ENCODE assay signal across 11 mouse cellular contexts in genomic region chr7:55870340-55871020, GRCm38 (mm10). TPM values are rescaled to one million over a fixed set of nuclear protein-coding genes. Genes with fewer than 3 reads are reported as not detected.
DNase-seq lines count a peak whose midpoint lies in the region; ATAC-seq and TF ChIP-seq lines count a peak whose summit lies in the region.
"Had no signal": no experiment of that assay in that cellular context is flagged by ENCODE, and none has a peak within 500 bp of the region (broad histone marks: within the 10 kb centered on the region; RNA-seq: fewer than 3 reads in every experiment).

No protein-coding gene starts in this region.

- H3K36me3 ChIP-seq in kidney, adult 2 months (ENCODE audit: control insufficient read depth, insufficient read depth, low read length), result peaks cover 2% of the 10 kb centered on the region
- H3K36me3 ChIP-seq in midbrain, embryonic 14.5 days (ENCODE audit: control insufficient read depth, insufficient read depth, low read length), result peaks cover 27% of the 10 kb centered on the region
- peaks cover 14% of the 10 kb centered on the region for H3K36me3 ChIP-seq in midbrain, embryonic 15.5 days (replicated peaks)
- H3K36me3 ChIP-seq in stomach, postnatal 0 days (ENCODE audit: control insufficient read depth, insufficient read depth, low read length), result peaks cover 5% of the 10 kb centered on the region

- no peaks in the 10 kb centered on the region for H3K9me3 ChIP-seq in midbrain, embryonic 14.5 days (ENCODE audit: control insufficient read depth, low read length)
- no peaks in the 10 kb centered on the region for H3K9me3 ChIP-seq in midbrain, embryonic 15.5 days
- H3K9me3 ChIP-seq in stomach, postnatal 0 days (ENCODE audit: control insufficient read depth, low read length), result no peaks in the 10 kb centered on the region
- H3K9me3 ChIP-seq: embryonic facial prominence, embryonic 12.5 days; heart, embryonic 15.5 days had no signal

- peak; percentile 20 to 21 for DNase-seq in cerebellum, adult 18-20 months
- DNase-seq in cerebellum, adult 9-11 months, result no peak
- DNase-seq in kidney, adult 2 months, result peak; percentile 30
- DNase-seq in kidney, postnatal 25 days, result no peak
- DNase-seq in midbrain, embryonic 14.5 days, result peak; percentile 15
- no peak for DNase-seq in stomach, postnatal 0 days (ENCODE audit: low spot score)
- DNase-seq in embryo, embryonic 9.5 days (ENCODE audit: extremely low spot score), result no peak
- DNase-seq: liver, postnatal 0 days had no signal

- H3K4me3 ChIP-seq in kidney, adult 2 months (ENCODE audit: insufficient read depth, low read depth, low read length), result no peak overlapping the region
- H3K4me3 ChIP-seq in midbrain, embryonic 14.5 days (replicated peaks; ENCODE audit: low read depth, low read length), result no peak overlapping the region
- H3K4me3 ChIP-seq in midbrain, embryonic 15.5 days, result no peak overlapping the region
- no peak overlapping the region for H3K4me3 ChIP-seq in stomach, postnatal 0 days (ENCODE audit: low read depth, low read length)
- H3K4me3 ChIP-seq: embryonic facial prominence, embryonic 12.5 days; heart, embryonic 15.5 days had no signal

- no peak overlapping the region for H3K27ac ChIP-seq in kidney, adult 2 months (ENCODE audit: insufficient read depth, low read depth, low read length)
- H3K27ac ChIP-seq in midbrain, embryonic 14.5 days (replicated peaks; ENCODE audit: low read depth, low read length), result no peak overlapping the region
- H3K27ac ChIP-seq in midbrain, embryonic 15.5 days, result no peak overlapping the region
- H3K27ac ChIP-seq in stomach, postnatal 0 days (replicated peaks), result no peak overlapping the region
- H3K27ac ChIP-seq: embryonic facial prominence, embryonic 12.5 days; heart, embryonic 15.5 days had no signal

- no peak overlapping the region for H3K4me2 ChIP-seq in midbrain, embryonic 14.5 days (ENCODE audit: low read length)
- H3K4me2 ChIP-seq in midbrain, embryonic 15.5 days, result no peak overlapping the region
- no peak overlapping the region for H3K4me2 ChIP-seq in stomach, postnatal 0 days (replicated peaks; ENCODE audit: low read depth)
- H3K4me2 ChIP-seq: embryonic facial prominence, embryonic 12.5 days; heart, embryonic 15.5 days had no signal

- TF ChIP-seq EP300 in stomach, postnatal 0 days (optimal IDR thresholded peaks at IDR 0.05), result no peak

- no peaks in the 10 kb centered on the region for H3K27me3 ChIP-seq in kidney, adult 2 months (replicated peaks; ENCODE audit: control insufficient read depth, insufficient read depth, low read length)
- no peaks in the 10 kb centered on the region for H3K27me3 ChIP-seq in midbrain, embryonic 14.5 days (ENCODE audit: control insufficient read depth, insufficient read depth, low read length)
- H3K27me3 ChIP-seq in midbrain, embryonic 15.5 days (replicated peaks), result no peaks in the 10 kb centered on the region
- no peaks in the 10 kb centered on the region for H3K27me3 ChIP-seq in stomach, postnatal 0 days (ENCODE audit: control insufficient read depth, insufficient read depth, low read length)
- H3K27me3 ChIP-seq: embryonic facial prominence, embryonic 12.5 days; heart, embryonic 15.5 days had no signal

- 0 out of 2 replicates have a peak, but pooled peaks have one; percentile 4 for TF ChIP-seq CTCF in kidney, adult 2 months (conservative IDR thresholded peaks at IDR 0.05; ENCODE audit: insufficient read depth, insufficient read length, low read depth, low read length)
- peak; percentile 14; the same call in 1 of the 2 replicates for TF ChIP-seq CTCF in stomach, postnatal 0 days (IDR thresholded peaks at IDR 0.05; ENCODE audit: low read depth)

- H3K4me1 ChIP-seq in kidney, adult 2 months (ENCODE audit: control insufficient read depth, insufficient read depth, low read length), result peaks cover 11% of the 10 kb centered on the region
- H3K4me1 ChIP-seq in midbrain, embryonic 14.5 days (ENCODE audit: control insufficient read depth, insufficient read depth, low read length), result 0 out of 2 replicates have a peak, but pooled peaks cover 4% of the 10 kb centered on the region
- 0 out of 2 replicates have a peak, but pooled peaks cover 4% of the 10 kb centered on the region for H3K4me1 ChIP-seq in midbrain, embryonic 15.5 days
- no peaks in the 10 kb centered on the region for H3K4me1 ChIP-seq in stomach, postnatal 0 days (replicated peaks; ENCODE audit: control insufficient read depth, insufficient read depth)
- H3K4me1 ChIP-seq: embryonic facial prominence, embryonic 12.5 days had no signal

- no peak for ATAC-seq in midbrain, embryonic 14.5 days (ENCODE audit: low FRiP score, low TSS enrichment)
- ATAC-seq in midbrain, embryonic 15.5 days (replicated peaks), result no peak
- ATAC-seq in stomach, postnatal 0 days (ENCODE audit: low FRiP score, low TSS enrichment), result no peak
- ATAC-seq: liver, postnatal 0 days had no signal

- H3K9ac ChIP-seq in midbrain, embryonic 14.5 days (replicated peaks; ENCODE audit: low read length), result no peak overlapping the region
- H3K9ac ChIP-seq in midbrain, embryonic 15.5 days, result no peak overlapping the region
- no peak overlapping the region for H3K9ac ChIP-seq in stomach, postnatal 0 days (ENCODE audit: low read length)
- H3K9ac ChIP-seq: embryonic facial prominence, embryonic 12.5 days; heart, embryonic 15.5 days; liver, postnatal 0 days had no signal

- TF ChIP-seq POLR2A in kidney, adult 2 months (IDR thresholded peaks at IDR 0.05; ENCODE audit: low read depth, low read length), result no peak

- 82% methylated on average over 6 of the region's 6 CpGs for WGBS in kidney, adult 2 months
- WGBS in midbrain, embryonic 14.5 days, result 93% methylated on average over 6 of the region's 6 CpGs
- 91% methylated on average over 6 of the region's 6 CpGs for WGBS in midbrain, embryonic 15.5 days
- 83% methylated on average over 6 of the region's 6 CpGs for WGBS in stomach, postnatal 0 days

RNA-seq across cellular contexts. Expression of gene Cyfip1, which starts 28.9 kb away (rescaled TPM):
- polyA plus RNA-seq in kidney, adult 2 months (2012; rRNA removed), result 28.5 and 32.7 TPM in 2 replicates
- 29.7 and 55.1 TPM in 2 replicates for polyA plus RNA-seq in midbrain, embryonic 14.5 days (2014; fragmentation: Nextera tagmentation; extraction: Ambion mirVana)
- polyA plus RNA-seq in midbrain, embryonic 15.5 days (2015; fragmentation: Nextera tagmentation; extraction: Ambion mirVana), result 47.6 and 48.9 TPM in 2 replicates
- polyA plus RNA-seq in stomach, postnatal 0 days (2015; fragmentation: Nextera tagmentation; extraction: Ambion mirVana), result 49.7 and 59.1 TPM in 2 replicates

Comparison
In these comparisons a context has a peak if more than half of its experiments do, and no peak if none do; other contexts are left out.
1. DNase-seq: peak in cerebellum, adult 18-20 months (2 of 2), kidney, adult 2 months (single experiment) and midbrain, embryonic 14.5 days (single experiment); none in cerebellum, adult 9-11 months (single experiment), kidney, postnatal 25 days (0 of 2), stomach, postnatal 0 days (single experiment) and embryo, embryonic 9.5 days (single experiment).